Mouse (Mus musculus) cortical plate, adult 2 months (tissue): ENCODE results near the gene Hist2h2aa1.

ENCODE experiments used
- CTCF ChIP-seq: fragments of 200-500 bp; IDR thresholded peaks from 2 replicates; pipeline ENCODE4 v1.5.1; 2011; ENCODE audit warnings: mild to moderate bottlenecking, control low read depth, low read length; ENCODE audit not compliant: insufficient read depth; ENCODE audit errors: extremely low read depth
- POLR2A ChIP-seq: fragments of 200-500 bp; IDR thresholded peaks from 2 replicates; pipeline ENCODE4 v1.6.1; 2011; ENCODE audit warnings: mild to moderate bottlenecking, low read length, control low read depth; ENCODE audit not compliant: insufficient read depth; ENCODE audit errors: extremely low read depth

DNA sequence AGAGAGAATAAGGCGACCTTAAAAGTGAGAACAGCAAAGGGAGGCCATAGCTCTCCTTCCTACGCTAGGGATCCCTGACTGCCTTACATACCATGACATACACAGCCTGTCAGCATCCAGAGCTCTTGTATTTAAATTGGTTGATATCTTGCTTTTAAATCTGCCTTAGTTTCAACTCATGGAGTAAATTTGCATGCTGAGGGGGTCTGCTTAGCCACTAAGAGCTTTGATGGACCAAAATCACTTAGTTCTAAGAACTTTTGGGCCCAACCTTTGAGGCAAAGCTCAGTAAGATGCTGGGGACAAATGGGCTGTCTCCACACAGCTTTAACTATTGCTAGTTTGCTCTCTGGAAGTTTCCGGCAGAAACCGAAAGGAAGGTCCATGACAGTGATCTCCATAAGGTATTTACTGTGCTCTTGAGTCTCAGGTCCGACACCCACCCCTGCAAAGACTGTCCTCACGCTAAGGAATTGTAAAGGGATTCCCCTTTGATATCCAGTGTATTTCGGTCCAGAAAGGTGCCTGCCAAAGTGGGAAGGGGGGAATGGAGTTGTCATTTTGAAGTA is 7.9 kb upstream of the Hist2h2aa1 start:
- TF ChIP-seq CTCF (no peak), POLR2A (no peak)
